Mouse (Mus musculus) megakaryocyte-erythroid progenitor cell, adult 5-6 weeks (primary cell): Measurements from ENCODE around the gene Ctso. TPM values are rescaled to one million over a fixed set of nuclear protein-coding genes. Genes with fewer than 3 reads are reported as not detected.
A peak's percentile ranks its signal among the peaks of the same experiment; 100 is the strongest.

Source experiments
- ATAC-seq: replicated peaks from 2 replicates; pipeline ENCODE4 v1.8.0; 2016; ENCODE audit warnings: mild to moderate bottlenecking, inconsistent platforms; ENCODE audit not compliant: severe bottlenecking, poor library complexity, low FRiP score, low TSS enrichment
- total RNA-seq, 2 experiments: library from RNA; stranded (forward) in 1 of 2; stranded (reverse) in 1 of 2; fragments of 200-1000, 215-1000 nt in 1 of 2; fragments of >200 nt in 1 of 2; fragmentation: Nextera tagmentation in 1 of 2; gene quantifications; 2 replicates each; pipeline ENCODE4 v1.2.3; 2014 to 2017

Ctso gene
- total RNA-seq, 2 experiments from 2014 or later = 2.8 to 11.2 TPM

DNA sequence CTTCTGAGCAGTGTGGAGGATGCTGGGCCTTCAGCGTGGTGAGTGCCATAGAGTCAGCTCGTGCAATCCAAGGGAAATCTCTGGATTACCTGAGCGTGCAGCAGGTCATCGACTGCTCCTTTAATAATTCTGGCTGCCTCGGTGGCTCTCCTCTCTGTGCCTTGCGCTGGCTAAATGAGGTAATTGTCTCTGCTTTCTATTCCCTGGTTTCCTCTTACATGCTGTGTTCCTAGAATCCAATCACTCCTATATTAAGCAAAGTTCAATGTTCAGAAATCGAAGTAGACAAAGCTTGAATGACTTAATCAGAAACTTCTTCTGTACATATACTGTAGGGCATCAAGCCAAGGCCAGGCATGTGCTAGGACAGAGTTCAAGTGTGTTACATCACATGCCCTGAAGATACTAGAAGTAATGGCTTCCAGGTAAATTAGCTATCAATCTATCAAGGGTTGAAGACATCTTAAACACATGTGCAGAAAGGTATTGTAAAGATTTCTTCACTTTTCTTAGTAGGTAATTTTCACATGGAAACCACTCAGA is 12.5 kb downstream of the Ctso start:
- ATAC-seq = no peak

DNA sequence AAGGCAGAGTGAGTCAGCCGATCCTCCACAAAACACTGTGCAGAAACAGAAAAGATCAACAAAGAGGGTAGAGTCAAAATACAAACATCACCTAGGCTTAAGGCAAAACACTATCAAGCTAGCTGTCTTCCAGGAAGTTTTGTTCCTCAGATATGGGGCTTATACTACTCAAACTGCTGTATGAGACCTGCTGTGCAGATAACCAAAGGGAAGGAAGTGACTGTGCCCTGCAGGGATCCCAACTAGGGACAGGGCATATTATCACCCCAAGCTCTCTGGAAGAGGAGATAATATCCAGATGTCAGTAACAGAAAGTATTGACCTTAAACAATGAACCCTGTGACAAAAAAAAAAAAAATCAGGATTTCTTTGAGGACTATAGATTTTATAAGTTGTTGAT is 16.6 kb downstream of the Ctso start:
- ATAC-seq = peak; percentile 55; the same call in 1 of the 2 replicates

DNA sequence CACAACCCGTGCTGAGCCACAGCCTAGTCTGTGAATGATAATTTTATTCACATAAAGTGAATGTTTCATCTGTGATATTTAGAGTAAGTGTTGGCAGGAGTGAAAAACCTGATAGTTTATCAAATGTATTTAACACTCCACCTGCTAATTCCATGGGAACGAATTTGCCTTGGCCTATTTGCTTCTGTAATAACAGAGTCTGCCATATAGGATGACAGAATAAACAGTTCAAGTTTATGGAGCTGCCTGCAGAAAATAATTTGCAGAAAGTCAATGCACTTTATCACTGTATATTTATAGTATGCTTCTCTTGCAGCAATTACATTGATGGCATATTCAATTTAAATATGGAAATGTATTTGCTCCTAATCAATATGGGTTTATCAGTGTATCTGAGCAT is 19.4 kb downstream of the Ctso start:
- no peak for ATAC-seq

DNA sequence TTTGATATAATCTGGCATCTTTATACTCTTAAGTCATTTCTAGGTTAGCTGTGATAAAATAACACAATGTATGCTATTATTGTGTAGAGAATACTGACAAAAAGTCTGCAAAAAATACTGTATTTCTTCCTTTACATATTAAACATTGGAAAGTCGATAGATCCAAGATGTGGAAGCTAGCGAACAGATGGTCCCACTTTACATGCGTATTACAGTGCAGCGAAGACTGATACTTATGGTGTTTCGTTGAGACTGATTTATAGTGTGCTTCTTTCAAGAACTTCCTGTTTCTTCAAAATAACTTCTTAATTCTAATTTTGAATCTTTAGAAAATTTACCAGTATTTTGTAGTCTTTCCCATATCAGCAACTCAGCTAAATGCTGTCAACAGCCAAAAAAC is 25.1 kb downstream of the Ctso start:
- no peak for ATAC-seq

DNA sequence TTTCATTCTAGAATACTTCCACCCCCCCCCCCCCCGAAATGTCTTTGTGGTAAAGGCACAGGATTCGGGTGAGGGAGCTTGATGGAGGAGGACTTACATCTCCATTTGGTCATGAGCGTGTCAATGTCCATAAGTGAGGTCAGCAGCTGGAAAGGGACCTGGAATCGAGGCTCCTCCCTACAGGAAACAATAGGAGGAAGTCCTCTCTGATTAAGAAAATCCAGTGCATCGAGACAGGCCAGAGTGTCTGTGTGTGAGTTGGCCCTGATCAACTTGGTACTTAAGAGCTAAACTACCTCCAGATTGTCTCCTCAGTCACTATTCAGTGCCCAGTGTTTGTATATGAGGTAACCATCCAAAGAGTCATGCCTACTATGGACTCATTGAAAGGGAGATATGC is 28.9 kb downstream of the Ctso start:
- no peak for ATAC-seq

DNA sequence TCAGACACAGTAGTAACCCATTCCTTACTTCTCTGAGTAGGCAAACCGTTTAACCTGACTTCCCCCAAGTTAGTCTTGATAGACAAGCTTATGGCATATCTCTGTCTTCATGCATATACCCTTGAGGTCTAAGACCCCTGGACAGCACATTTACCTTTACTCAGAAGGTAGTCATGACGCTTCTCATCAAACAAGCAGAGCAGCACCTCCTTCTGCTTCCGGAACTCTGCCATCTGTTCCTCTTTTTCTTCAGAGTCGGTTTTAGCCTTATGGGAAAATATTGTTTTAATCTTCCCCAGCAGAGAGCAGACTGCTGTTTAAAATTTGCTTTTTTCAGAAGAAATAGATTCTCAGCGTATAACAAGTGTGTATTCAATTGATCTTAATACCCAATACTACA is 31.4 kb downstream of the Ctso start:
- no peak for ATAC-seq

DNA sequence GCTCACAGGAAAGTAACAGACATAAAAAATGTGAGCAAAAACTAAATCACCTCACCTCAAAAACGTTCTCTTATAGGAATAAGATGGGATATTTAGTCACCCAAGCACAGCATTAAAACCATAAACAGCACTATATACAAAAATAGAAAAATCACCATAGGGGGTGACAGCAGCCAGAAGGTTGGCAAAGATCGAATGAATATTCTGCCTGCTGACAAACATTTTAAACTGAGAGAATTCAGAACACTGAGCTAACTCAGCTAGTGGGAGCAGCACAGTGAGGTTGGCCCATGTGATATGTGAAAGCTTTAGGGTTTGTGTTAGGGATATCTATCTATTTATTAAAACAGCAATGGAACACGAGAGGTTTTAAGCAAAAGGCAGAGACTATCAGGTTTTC is 32.2 kb downstream of the Ctso start:
- ATAC-seq = no peak

DNA sequence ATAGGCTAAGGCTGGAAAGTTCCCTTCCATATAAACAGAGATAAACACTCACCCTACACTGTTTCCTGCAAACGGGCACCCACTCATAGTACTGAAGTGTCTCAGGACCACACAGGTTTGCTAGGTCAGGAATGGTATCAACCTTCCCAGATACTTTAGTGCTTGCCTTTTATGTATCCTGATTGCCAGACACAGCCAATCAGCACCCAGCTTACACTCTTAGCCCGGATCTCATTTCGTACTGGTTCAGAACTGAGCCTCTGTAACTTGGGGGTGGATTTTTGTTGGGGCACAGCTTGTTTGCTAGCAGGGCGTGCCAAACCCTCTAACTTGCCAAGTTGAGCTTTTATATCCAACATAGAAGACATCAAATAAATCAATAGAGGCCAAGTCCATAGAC is 43.2 kb downstream of the Ctso start:
- no peak for ATAC-seq

DNA sequence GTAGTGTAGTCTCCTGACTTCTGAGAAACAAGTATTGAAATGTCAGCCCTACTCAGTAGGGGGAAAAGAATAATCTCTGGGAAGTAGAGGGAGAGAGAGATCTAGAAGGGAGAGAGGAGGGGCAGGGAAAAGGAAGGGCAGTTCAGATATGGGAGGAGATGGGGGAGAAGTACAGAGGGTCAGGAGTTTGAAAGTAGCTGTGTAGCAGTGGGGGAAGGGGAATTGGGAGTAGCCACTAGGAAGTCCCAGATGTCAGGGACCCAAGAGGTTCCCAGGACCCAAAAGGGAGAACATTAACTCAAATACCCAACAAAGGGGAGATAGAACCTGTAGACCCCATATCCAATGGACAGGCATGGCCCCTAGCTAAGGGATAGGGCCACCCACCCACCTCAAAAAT is 43.7 kb downstream of the Ctso start, which contains the start of gene Tdo2:
TSS of gene Tdo2 (minus strand) at position 101 of the 400 bp plus-strand sequence.
- no peak for ATAC-seq

DNA sequence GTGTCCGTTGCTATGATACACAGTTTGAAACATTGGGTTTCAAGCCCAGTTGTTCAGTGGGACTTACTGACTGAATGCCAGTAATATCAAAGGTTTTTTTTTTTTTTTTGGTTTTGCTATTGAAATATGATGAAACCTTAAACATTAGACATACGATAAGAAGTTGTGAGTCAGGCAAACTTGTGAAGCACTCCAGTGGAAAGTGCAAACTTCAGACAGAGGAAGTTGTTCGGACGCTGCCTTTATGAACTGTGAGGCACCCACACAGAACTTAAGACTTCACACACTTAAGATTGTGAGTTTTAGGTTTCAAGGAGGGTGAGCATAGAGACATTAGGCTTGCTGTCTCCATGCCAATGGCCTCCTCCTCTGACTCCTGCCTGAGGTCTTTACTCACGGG is 49.2 kb downstream of the Ctso start:
- ATAC-seq = no peak

DNA sequence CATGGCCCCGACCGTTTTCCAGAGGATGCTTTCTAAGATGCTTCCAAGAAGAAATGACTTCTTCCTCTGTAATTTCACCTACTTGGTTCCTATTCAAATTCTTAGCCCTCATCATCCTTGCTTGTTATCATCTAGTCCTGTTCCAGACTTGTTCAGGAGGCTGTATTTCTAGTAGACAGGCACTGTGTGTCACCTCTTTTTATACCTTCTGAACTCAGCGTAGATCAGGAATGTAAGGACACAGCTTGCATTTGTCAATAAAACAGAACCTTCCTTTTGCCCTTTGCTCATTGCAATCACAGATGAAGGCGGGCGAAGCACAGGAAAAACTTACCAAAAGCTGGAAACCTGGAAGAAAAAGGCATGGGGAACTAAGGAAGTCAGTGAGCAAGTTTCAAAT is 49.6 kb downstream of the Ctso start, which contains the start of gene Asic5:
TSS of gene Asic5 (plus strand) at position 301 of the 400 bp plus-strand sequence.
- no peak for ATAC-seq

DNA sequence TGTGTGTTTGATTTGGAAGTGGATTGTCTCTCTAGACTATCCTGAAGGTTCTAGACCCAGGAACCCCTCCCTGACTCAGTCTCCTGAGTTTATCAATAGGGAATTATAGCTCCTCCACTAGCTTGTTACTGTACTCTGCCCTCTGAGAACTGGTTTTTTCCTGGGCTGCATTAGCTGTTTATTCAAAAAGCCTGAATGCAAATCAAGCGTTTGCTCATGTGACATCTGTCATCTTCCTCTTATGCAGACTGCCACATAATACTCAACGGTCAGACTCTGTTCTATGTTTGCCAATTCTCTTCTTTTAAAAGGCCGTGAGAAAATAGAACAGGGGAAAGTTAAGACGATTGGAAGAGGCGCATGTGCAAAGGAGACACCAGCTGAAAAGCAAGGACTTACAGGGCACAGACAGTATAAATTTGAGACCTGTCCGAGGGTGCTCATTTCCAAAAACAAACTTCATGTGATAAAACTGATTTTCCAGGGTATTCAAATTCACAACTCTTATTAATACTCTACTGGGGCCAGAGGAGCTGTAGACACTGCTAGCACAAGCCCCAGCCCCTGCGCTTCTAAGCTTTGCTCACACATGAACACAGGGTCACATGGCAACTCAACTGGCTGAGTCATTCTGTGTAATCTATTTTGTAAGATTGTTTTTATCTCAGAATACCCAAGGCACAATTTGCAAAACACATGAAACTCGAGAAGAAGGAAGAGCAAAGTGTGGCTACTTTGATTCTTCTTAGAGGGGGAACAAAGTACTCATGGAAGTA is 50.9 kb downstream of the Ctso start:
- no peak for ATAC-seq

DNA sequence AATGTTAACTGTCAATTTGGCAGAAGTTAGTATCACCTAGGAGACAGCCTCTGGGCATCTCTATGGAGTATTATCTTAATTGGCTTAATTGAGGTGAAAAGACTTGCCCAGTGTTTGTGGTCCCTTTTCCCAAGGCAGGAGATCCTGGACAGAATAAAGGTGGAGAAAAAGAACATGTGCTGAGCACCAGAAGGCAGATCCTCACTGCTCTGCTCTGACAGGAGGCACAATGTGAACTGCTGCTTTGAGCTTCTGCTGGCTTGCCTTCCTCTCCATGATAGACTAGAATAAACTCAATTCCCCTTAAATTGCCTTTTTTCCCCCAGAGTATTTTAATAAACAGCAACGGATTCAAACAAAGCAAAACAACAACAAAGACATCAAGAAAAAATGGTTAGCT is 52.7 kb downstream of the Ctso start:
- no peak for ATAC-seq

DNA sequence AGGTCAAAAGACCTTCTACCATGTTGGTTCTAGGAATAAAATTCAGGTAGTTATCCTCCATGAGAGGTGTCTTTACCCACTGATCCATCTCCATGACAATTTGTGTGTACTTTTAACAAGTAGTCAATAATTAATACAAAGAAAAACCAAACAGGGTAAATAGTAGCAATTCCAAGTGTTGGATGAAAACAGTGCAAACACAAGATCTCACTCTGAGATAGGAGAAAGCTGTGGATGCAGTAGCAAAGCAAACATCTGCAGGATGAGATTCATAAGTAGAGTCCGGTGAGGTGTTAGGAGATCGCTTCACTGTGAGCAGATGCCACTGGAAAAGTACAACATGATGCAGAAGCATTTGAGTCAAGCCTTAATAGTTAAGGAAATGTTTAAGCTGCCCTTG is 53.7 kb downstream of the Ctso start:
- ATAC-seq = no peak

DNA sequence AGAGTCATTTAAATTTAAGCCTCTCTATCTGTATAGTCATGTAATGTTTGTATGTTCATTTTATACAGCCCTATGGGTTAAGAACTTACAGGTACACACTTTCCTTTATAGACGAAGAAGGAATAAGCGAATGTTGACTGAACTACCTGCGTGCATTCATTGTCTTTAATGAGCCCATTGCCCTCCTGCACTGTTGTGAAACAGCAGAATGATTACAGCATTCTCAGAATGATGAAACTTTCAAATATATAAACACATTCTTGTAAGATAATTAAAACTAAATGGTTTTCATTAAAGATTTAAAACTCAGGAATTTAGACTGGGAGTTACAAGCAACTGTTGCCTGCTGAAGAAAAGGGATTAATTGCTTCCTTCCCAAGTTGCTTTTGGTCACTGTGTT is 55.2 kb downstream of the Ctso start:
- ATAC-seq = no peak

DNA sequence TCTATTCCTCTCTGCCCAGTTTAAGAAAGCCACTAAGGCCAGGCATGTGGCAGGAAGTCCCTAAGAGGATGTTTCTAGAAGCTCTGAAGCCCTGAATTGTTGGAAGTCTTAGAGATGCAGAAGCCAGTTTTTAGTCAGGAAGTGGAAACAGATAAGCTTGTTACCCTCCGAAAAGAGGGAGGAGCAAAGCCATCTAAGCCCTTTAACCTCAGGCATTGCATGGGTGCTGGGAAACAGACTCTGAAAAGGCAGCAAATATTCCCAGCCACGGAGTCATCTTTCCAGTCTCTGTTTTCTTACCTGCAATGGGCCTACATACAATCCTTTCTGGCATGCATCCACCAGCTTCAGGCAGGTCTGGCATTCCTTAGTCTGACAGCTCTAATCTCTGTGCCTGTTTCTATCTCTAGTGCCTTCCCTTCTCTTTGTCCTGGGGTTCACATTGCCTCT is 57.3 kb downstream of the Ctso start:
- no peak for ATAC-seq

DNA sequence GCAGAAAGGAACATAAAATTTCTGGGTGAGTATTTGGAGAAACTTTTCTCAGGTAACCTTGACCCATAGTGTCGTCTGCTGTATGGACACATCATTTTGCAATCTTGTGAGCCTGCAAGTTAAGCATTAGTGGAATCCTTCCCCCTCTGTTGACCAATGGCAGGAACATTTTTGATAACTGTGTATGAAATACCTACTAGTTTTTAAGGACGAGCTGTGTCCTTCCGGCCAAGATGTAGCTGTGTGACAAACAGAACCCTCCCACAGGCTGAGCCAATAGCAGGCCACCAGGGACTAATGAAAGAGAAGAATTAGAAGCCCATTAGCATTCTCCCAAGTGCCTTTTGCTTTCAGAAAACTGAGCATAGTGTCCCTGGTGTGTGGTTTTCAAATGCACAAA is 58.1 kb downstream of the Ctso start:
- ATAC-seq = no peak

DNA sequence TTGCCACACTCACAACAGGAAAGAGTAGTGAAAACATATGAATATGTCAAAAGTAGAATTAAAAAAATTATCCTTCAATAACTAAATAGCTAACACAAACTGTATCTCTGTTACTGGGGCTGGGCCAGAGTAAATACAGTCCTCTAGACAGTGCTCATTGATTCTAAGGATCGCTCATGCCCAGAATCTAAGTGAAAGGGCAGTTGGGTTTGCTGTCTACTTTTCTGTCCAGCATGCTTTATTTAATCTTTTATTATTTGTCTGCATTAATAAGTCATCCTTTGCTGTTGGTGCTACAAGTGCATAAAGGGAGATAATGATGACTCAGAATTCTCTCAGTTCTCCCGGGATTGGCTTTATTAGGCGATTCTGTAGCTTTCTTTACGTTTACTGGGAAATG is 63.0 kb downstream of the Ctso start:
- no peak for ATAC-seq

DNA sequence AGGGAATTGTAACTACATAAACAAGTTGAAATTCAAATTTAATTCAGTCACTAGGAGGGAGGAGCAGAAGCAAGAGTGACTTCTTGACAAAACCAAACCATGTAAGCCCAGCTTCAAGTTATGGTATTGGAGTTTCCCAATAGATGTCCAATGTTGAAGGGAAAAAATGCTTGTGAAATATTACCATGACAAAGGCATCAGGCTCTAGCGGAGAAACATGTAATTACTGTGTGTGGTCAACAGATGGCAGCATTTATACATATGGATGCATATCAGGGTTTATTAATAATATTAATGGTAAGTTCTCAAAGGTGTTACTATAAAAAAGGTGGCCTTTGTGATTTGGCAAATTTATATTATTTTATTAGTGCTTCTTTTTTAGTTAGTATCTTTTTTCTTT is 63.6 kb downstream of the Ctso start:
- peak; percentile 83 for ATAC-seq
